ENCODE assay signal across 1 mouse cellular context in the genomic region with DNA sequence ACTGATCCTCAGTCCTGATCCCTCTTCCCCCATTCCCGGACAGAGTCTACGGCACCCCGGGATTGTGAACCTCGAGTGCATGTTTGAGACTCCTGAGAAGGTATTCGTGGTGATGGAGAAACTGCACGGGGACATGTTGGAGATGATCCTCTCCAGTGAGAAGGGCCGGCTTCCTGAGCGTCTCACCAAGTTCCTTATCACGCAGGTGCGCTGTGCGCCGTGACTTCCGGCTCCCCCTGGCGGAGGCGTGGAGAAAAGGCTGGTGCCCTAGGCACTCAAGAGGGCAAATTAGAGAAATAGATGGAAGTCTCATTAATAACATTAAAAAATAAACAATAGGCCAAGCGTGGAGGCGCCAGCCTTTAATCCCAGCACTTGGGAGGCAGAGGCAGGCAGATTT.
TF ChIP-seq lines count a peak whose summit lies in the region.

No protein-coding gene starts in this region.

TF ChIP-seq in MEL, 35 proteins besides CTCF, POLR2A, EP300 and RAD21 (continued from another document):
- TF ChIP-seq NELFE (IDR thresholded peaks at IDR 0.05; ENCODE audit: low read depth, low read length) (no peak), TAL1 (IDR thresholded peaks at IDR 0.05; ENCODE audit: low read length) (no peak), TCF12 (IDR thresholded peaks at IDR 0.05; ENCODE audit: low read depth, low read length) (peak; percentile 28; the same call in 1 of the 2 replicates), ZC3H11A (IDR thresholded peaks at IDR 0.05; ENCODE audit: low read depth, low read length) (no peak), MEF2A (IDR thresholded peaks at IDR 0.05; ENCODE audit: extremely low read depth, insufficient replicate concordance, low read depth, low read length, poor library complexity, severe bottlenecking) (no peak), POLR2AphosphoS2 (IDR thresholded peaks at IDR 0.05; ENCODE audit: low read length) (no peak), TBP (IDR thresholded peaks at IDR 0.05; ENCODE audit: low read depth, low read length) (no peak), NRF1 (IDR thresholded peaks at IDR 0.05; ENCODE audit: insufficient read depth, low read depth, low read length, poor library complexity, severe bottlenecking) (peak; percentile 37; the same call in 1 of the 2 replicates), ZMIZ1 (IDR thresholded peaks at IDR 0.05; ENCODE audit: low read depth, low read length) (no peak), ETS1 (IDR thresholded peaks at IDR 0.05; ENCODE audit: low read depth, low read length) (no peak), ZKSCAN1 (IDR thresholded peaks at IDR 0.05; ENCODE audit: low read depth, low read length) (no peak), HCFC1 (IDR thresholded peaks at IDR 0.05; ENCODE audit: low read depth, low read length) (0 out of 2 replicates have a peak, but pooled peaks have one; percentile 48), CHD1 (IDR thresholded peaks at IDR 0.05; ENCODE audit: low read depth, low read length) (no peak), MYB (IDR thresholded peaks at IDR 0.05; ENCODE audit: low read depth, low read length) (no peak), USF2 (IDR thresholded peaks at IDR 0.05; ENCODE audit: borderline replicate concordance in 1 of 2, insufficient read depth in 1 of 2, low read depth in 1 of 2, low read length in 2 of 2) (no peak), ELF1 (IDR thresholded peaks at IDR 0.05; ENCODE audit: low read depth, low read length) (0 out of 2 replicates have a peak, but pooled peaks have one; percentile 18), E2F4 (IDR thresholded peaks at IDR 0.05; ENCODE audit: borderline replicate concordance, low read depth, low read length) (no peak), MAFK (IDR thresholded peaks at IDR 0.05; ENCODE audit: borderline replicate concordance, low read depth, low read length) (no peak), MYC (IDR thresholded peaks at IDR 0.05; ENCODE audit: low read depth, low read length) (no peak), MAZ (IDR thresholded peaks at IDR 0.05; ENCODE audit: low read depth, low read length) (no peak), SIN3A (IDR thresholded peaks at IDR 0.05; ENCODE audit: low read length) (no peak), POLR2AphosphoS5 (IDR thresholded peaks at IDR 0.05; ENCODE audit: borderline replicate concordance, low read depth, low read length) (no peak), JUND (IDR thresholded peaks at IDR 0.05; ENCODE audit: low read depth, low read length) (no peak), MXI1 (IDR thresholded peaks at IDR 0.05; ENCODE audit: low read depth, low read length) (no peak)
